Mouse (Mus musculus) stomach, embryonic 15.5 days (tissue): ENCODE data around the gene C330007P06Rik. TPM values are rescaled to one million over a fixed set of nuclear protein-coding genes. Genes with fewer than 3 reads are reported as not detected.
"Not testable (repeated sequence)": the region's sequence is repeated elsewhere in the genome, so short reads cannot be mapped to it uniquely, and the experiment has no call there.

Experiments
- ATAC-seq: fragments of 200-750 bp; cut with Nextera tagmentation; 2 replicates; pipeline ENCODE4 v1.8.0; 2017; ENCODE audit warnings: low read depth, moderate number of reproducible peaks, moderate TSS enrichment; ENCODE audit not compliant: insufficient read depth, low FRiP score
- H3K27ac ChIP-seq: fragments of 300-500 bp; sonication (generic); 2 replicates; pipeline ENCODE4 v1.5.1; 2015; ENCODE audit warnings: mild to moderate bottlenecking, inconsistent platforms
- H3K27me3 ChIP-seq: fragments of 300-500 bp; sonication (generic); replicated peaks from 2 replicates; pipeline ENCODE4 v1.6.1; 2015; ENCODE audit warnings: inconsistent platforms
- H3K36me3 ChIP-seq: fragments of 300-500 bp; sonication (generic); 2 replicates; pipeline ENCODE4 v1.6.1; 2015; ENCODE audit warnings: inconsistent platforms
- H3K4me1 ChIP-seq: fragments of 300-500 bp; sonication (generic); 2 replicates; pipeline ENCODE4 v1.6.1; 2015; ENCODE audit warnings: inconsistent platforms
- H3K4me2 ChIP-seq: fragments of 300-500 bp; sonication (generic); 2 replicates; pipeline ENCODE4 v1.6.1; 2015; ENCODE audit warnings: mild to moderate bottlenecking, inconsistent platforms
- H3K4me3 ChIP-seq: fragments of 300-500 bp; sonication (generic); replicated peaks from 2 replicates; pipeline ENCODE4 v1.5.1; 2015; ENCODE audit warnings: inconsistent platforms
- H3K9ac ChIP-seq: fragments of 300-500 bp; sonication (generic); 2 replicates; pipeline ENCODE4 v1.6.1; 2015; ENCODE audit warnings: inconsistent platforms
- H3K9me3 ChIP-seq: fragments of 300-500 bp; sonication (generic); 2 replicates; pipeline ENCODE4 v1.6.1; 2016; ENCODE audit warnings: inconsistent platforms
- WGBS: fragments of 180-500 bp; shearing (Covaris S2); methylation state at CpG from one replicate; pipeline ENCODE4 v1.1.7; 2015; 5-methylcytosine and 5-hydroxymethylcytosine counted together
- polyA plus RNA-seq: library from polyadenylated mRNA; unstranded; fragments of >200 nt; fragmentation: Nextera tagmentation; extraction: Ambion mirVana; gene quantifications from 2 replicates; pipeline ENCODE4 v1.2.1, GENCODE M21; 2015

Gene C330007P06Rik
- polyA plus RNA-seq, 1 experiment from 2014 or later, result 26.9 TPM

GRCm38 (mm10) chrX:36811377-36811776 is 62.5 kb downstream of the C330007P06Rik start:
- H3K4me2 ChIP-seq, result no peak overlapping the region
- WGBS, result 40% methylated on average over 5 of the region's 5 CpGs
- H3K27ac ChIP-seq, result no peak overlapping the region

GRCm38 (mm10) chrX:36808318-36808683 is 65.6 kb downstream of the C330007P06Rik start:
- H3K9me3 ChIP-seq, result no peaks in the 10 kb centered on the region
- no peaks in the 10 kb centered on the region for H3K36me3 ChIP-seq
- H3K27me3 ChIP-seq, result no peaks in the 10 kb centered on the region
- no peak for ATAC-seq
- H3K27ac ChIP-seq, result peak overlapping the region; percentile 77; the same call in 1 of the 2 replicates
- WGBS, result 57% methylated on average over 6 of the region's 6 CpGs
- peak overlapping the region; percentile 39 for H3K4me3 ChIP-seq
- H3K9ac ChIP-seq, result no peak overlapping the region
- H3K4me2 ChIP-seq, result peak overlapping the region; percentile 46
- no peaks in the 10 kb centered on the region for H3K4me1 ChIP-seq

More at GRCm38 (mm10) chrX:36811377-36811776, 62.5 kb downstream of the C330007P06Rik start:
- no peak overlapping the region for H3K4me3 ChIP-seq
- no peaks in the 10 kb centered on the region for H3K9me3 ChIP-seq
- no peaks in the 10 kb centered on the region for H3K4me1 ChIP-seq
- H3K27me3 ChIP-seq, result no peaks in the 10 kb centered on the region
- no peak overlapping the region for H3K9ac ChIP-seq
- no peaks in the 10 kb centered on the region for H3K36me3 ChIP-seq
- no peak for ATAC-seq

GRCm38 (mm10) chrX:36807360-36808317 is 66.3 kb downstream of the C330007P06Rik start:
- H3K4me1 ChIP-seq, result no peaks in the 10 kb centered on the region
- peak; percentile 90 for ATAC-seq
- H3K4me2 ChIP-seq, result peak overlapping the region; percentile 46
- no peaks in the 10 kb centered on the region for H3K9me3 ChIP-seq
- H3K9ac ChIP-seq, result no peak overlapping the region
- peak overlapping the region; percentile 77 for H3K27ac ChIP-seq
- no peaks in the 10 kb centered on the region for H3K36me3 ChIP-seq
- no peaks in the 10 kb centered on the region for H3K27me3 ChIP-seq
- 22% methylated on average over 45 of the region's 45 CpGs for WGBS
- H3K4me3 ChIP-seq, result peak overlapping the region; percentile 39

- H3K27me3 ChIP-seq, result no peaks in the 10 kb centered on the region
- ATAC-seq, result no peak
- H3K4me3 ChIP-seq, result no peak overlapping the region
- H3K9me3 ChIP-seq, result no peaks in the 10 kb centered on the region
- H3K4me1 ChIP-seq, result no peaks in the 10 kb centered on the region
- no peak overlapping the region for H3K9ac ChIP-seq
- WGBS, result 65% methylated on average over 5 of the region's 5 CpGs
- no peaks in the 10 kb centered on the region for H3K36me3 ChIP-seq
- no peak overlapping the region for H3K27ac ChIP-seq
- no peak overlapping the region for H3K4me2 ChIP-seq
Measured at GRCm38 (mm10) chrX:36805466-36806235, 68.3 kb downstream of the C330007P06Rik start.

GRCm38 (mm10) chrX:36804196-36804595 is 69.7 kb downstream of the C330007P06Rik start:
- ATAC-seq, result no peak
- WGBS, result 56% methylated on average over 5 of the region's 5 CpGs
- Histone ChIP-seq H3K4me3 (no peak overlapping the region), H3K36me3 (no peaks in the 10 kb centered on the region), H3K9me3 (no peaks in the 10 kb centered on the region), H3K4me2 (no peak overlapping the region), H3K4me1 (no peaks in the 10 kb centered on the region), H3K27me3 (no peaks in the 10 kb centered on the region), H3K9ac (no peak overlapping the region), H3K27ac (no peak overlapping the region)

- Histone ChIP-seq H3K9me3 (no peaks in the 10 kb centered on the region), H3K4me2 (no peak overlapping the region), H3K4me1 (no peaks in the 10 kb centered on the region), H3K27ac (no peak overlapping the region), H3K9ac (no peak overlapping the region), H3K27me3 (no peaks in the 10 kb centered on the region), H3K36me3 (no peaks in the 10 kb centered on the region), H3K4me3 (no peak overlapping the region)
- ATAC-seq, result no peak
- WGBS, result 71% methylated on average over 5 of the region's 5 CpGs
Measured at GRCm38 (mm10) chrX:36803189-36803588, 70.7 kb downstream of the C330007P06Rik start.

- Histone ChIP-seq H3K4me3 (no peak overlapping the region), H3K4me1 (no peaks in the 10 kb centered on the region), H3K9ac (no peak overlapping the region), H3K9me3 (no peaks in the 10 kb centered on the region), H3K4me2 (no peak overlapping the region), H3K27me3 (no peaks in the 10 kb centered on the region), H3K36me3 (peaks cover 3% of the 10 kb centered on the region; the same call in 1 of the 2 replicates), H3K27ac (no peak overlapping the region)
- ATAC-seq, result no peak
- 52% methylated on average over 6 of the region's 6 CpGs for WGBS
Measured at GRCm38 (mm10) chrX:36799131-36799879, 74.6 kb downstream of the C330007P06Rik start.

- not testable (repeated sequence) for H3K27ac ChIP-seq, H3K4me1 ChIP-seq
- WGBS, result 63% methylated on average over 8 of the region's 8 CpGs
Measured at GRCm38 (mm10) chrX:36796734-36797133, 77.2 kb downstream of the C330007P06Rik start.

GRCm38 (mm10) chrX:36796163-36796581 is 77.7 kb downstream of the C330007P06Rik start:
- ATAC-seq, result peak; percentile 69
- Histone ChIP-seq H3K27ac (peak overlapping the region; percentile 81), H3K4me2 (peak overlapping the region; percentile 52), H3K9ac (peak overlapping the region; percentile 46; the same call in 1 of the 2 replicates), H3K36me3 (peaks cover 3% of the 10 kb centered on the region; the same call in 1 of the 2 replicates), H3K4me3 (peak overlapping the region; percentile 59), H3K4me1 (no peaks in the 10 kb centered on the region), H3K9me3 (no peaks in the 10 kb centered on the region), H3K27me3 (no peaks in the 10 kb centered on the region)
- WGBS, result 19% methylated on average over 41 of the region's 41 CpGs

More at GRCm38 (mm10) chrX:36796734-36797133, 77.2 kb downstream of the C330007P06Rik start:
- peak overlapping the region; percentile 52 for H3K4me2 ChIP-seq
- not testable (repeated sequence) for H3K9me3 ChIP-seq, H3K27me3 ChIP-seq, H3K36me3 ChIP-seq, H3K9ac ChIP-seq, ATAC-seq
- peak overlapping the region; percentile 59 for H3K4me3 ChIP-seq

- Histone ChIP-seq H3K9ac (peak within 1 kb of the TSS; percentile 46; the same call in 1 of the 2 replicates), H3K27ac (peak within 1 kb of the TSS; percentile 81), H3K4me2 (peak within 1 kb of the TSS; percentile 52), H3K27me3 (no peaks in the 10 kb centered on the region), H3K4me1 (no peaks in the 10 kb centered on the region), H3K9me3 (no peaks in the 10 kb centered on the region), H3K4me3 (peak within 1 kb of the TSS; percentile 59), H3K36me3 (peaks cover 3% of the 10 kb centered on the region; the same call in 1 of the 2 replicates)
- peak; percentile 96 for ATAC-seq
- WGBS, result 20% methylated on average over 41 of the region's 41 CpGs
Measured at GRCm38 (mm10) chrX:36795424-36796162, 78.3 kb downstream of the C330007P06Rik start, which contains the start of gene Slc25a5. Slc25a5 (plus strand) TSS chrX:36795651.
